Mouse (Mus musculus) frontal cortex, adult 2 months (tissue): ENCODE measurements around the gene Rbl1. TPM values are rescaled to one million over a fixed set of nuclear protein-coding genes. Genes with fewer than 3 reads are reported as not detected.

Source experiments
- DNase-seq, 2 experiments: peaks; one replicate each; pipeline ENCODE4 v3.0.0; 2022; ENCODE audit warnings: low spot score in 1 of 2; ENCODE audit errors: extremely low spot score in 1 of 2
- polyA plus RNA-seq: library from polyadenylated mRNA; depleted of rRNA; stranded (reverse); fragments of >200 nt; gene quantifications from 2 replicates; pipeline ENCODE4 v1.2.3, GENCODE M21; 2012

Rbl1 gene
- polyA plus RNA-seq, 1 experiment: 2.2 TPM

DNA sequence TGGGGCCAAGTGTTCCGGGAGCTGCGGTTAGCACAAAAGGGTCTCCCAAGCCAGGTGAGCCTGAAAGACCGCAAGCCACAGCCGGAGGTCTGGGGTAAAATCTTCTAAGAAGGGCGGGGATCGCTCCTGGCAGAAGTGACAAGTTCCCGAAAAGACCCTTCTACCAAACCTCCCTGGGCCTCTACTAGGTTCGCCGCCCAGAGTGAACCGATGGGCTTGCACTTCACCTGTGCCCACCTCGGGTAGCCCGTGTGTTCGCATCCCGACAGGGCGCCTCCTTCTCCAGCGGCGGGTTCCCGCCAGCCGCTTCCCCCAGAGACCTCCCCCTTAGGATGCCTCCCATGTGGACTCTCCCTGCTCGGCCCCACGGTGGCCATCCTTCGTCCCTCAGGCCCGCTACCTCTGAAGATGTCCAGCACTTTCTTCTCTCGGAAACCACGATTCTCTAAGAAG is 69.8 kb downstream of the Rbl1 start:
- no peak for DNase-seq

DNA sequence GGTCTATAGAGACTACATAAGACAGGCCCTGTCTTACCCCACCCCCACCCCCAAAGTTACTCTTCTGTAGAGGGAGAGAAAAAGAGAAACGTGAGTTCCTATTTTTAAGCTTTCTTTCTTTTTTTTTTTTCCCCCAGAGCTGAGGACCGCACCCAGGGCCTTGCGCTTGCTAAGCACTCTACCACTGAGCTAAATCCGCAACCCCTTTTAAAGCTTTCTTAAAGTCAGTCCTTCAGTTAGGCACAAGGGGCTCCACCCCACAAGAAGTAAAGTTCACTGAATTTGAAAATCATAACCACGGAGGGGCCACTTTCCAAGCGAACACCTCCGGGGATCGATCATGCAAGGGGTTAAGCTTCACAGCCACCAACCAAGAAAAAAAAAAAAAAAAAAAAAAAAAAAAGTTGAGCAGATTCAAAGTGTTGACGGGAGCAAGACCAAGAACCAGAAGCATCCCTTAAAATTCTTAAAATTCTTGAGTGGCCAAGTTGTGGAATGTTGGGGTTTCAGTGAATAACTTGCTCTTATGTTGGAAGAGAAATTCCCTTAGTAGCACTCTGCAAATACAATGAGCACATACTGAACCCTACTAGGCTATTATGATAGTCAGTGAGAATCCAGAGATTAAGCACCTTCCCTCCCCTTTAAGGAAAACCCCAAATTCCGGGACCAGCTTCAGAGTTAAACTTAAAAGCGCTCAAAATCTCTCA is 70.4 kb downstream of the Rbl1 start:
- DNase-seq: no peak

DNA sequence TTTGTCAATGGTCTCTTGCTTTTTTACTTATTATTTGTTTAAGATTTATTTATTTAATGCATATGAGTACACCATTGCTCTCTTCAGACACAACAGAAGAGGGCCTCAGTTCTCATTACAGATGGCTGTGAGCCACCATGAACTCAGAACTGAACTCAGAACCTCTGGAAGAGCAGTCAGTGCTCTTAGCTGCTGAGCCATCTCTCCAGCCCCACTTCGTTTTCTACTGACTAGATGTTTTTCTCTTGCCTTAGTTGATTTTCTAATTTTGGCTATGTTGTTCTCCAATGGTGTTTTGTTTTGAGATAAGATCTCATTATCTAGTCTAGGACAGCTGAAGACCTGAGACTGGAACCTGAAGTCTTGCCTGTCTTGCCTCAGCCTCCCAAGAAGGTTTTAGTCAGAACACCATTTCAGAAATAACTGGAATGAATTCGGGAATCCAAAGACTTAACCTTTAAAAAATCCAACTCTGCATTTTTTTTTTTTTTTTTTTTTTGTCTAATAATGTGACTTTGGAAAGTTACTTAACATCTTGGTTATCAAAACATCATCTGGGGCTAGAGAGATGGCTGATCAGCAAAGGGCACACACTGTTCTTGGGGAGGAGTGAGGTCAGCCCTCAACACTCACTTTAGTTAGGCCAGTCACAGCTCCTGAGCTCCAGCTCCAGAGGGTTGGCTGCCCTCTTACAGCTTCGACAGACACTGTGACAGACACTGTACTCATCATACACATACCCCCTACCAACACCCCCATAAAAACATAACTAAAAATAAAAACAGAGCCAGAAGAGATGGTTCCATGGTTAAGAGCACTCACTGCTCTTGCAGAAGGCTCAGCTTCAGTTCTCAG is 71.4 kb downstream of the Rbl1 start:
- DNase-seq: no peak

DNA sequence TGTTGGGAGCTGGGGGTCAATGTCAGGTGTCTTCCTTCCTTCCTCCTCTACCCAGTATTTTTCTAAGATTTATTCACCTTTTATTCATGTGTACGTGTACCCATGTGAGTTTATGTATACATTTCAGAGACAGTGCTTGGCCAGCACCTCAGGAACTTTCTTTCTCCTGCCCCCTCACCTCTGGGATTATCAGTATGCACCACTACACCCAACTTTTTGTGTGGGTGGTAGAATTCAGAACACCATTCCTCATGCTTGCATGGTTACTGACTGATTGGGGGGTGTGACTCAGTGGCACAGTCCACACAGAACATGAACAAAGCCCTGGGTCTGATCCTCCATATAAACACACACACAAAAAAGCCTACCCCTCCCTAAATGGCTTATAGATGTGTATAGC is 72.2 kb downstream of the Rbl1 start:
- no peak for DNase-seq

DNA sequence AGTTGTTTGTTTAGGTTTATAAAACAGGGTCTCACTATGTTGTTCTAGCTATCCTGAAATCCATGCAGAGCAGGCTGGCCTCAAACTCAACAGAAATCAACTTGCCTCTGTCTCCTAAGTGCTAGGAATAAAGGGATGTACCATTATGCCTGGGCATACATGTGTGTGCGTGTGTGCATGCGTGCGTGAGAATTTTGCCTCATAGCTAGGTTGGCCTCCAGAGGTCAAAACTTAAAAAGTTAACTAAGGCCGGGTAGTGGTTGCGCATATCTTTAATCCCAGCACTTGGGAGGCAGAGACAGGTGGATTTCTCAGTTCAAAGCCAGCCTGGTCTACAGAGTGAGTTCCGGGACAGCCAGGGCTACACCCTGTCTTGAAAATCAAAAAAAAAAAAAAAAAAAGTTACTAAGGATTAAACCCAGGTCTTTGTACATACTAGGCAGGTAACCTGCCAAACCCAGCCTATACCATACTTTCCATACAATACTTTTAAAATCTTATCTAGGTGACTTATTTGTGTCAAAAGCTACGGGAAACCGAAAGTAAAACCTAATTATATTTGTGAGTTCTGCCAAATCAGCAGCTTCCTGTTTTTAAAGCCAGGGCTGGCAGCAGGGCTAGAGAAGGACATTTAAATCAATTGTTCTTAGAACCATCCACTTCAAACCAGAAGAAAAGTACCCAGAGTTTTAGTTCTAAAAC is 73.4 kb downstream of the Rbl1 start:
- no peak for DNase-seq

DNA sequence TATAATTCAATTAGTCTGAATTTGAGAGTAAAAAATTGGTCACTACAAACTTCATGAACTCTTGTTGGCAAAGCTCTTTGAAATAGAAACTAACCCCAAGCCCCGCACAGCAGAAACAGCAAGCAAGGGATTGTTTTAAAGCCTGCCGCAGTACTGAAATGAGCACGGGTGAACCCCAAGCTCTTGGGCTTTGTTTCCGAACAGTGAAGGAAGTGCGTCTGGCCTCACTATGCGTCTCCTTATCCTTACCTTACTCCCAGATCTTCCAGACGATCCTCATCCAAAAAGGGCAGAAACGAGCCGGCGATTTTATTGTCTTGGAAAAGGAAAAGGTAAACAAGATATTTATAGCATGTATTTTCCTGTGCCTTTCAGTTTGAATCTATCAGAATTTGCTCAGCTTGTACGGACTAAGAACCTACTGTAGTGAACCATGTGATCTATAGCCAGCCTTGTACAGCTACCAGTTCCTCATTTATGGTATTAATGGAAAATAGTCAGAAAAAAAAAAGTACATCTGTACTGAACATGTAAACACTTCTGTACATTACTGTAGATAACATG is 74.7 kb downstream of the Rbl1 start:
- no peak for DNase-seq

DNA sequence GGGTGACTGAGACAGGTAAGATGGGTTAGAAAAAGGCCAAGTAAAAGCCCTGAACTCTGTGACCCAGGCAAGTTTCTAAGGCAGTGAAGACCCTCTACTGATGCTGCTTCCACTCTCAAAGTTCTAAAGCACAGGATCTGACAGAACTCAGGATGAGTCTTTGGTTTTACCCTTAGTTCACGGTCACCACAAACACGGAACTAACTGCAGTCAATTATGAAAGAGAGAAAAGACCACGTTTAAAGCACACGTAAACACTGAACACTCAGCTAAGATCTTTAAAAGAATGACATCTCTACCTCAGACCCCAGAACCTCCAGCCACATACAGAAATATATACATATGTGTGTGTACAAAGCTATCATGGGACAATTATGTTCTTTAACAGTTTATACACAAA is 75.2 kb downstream of the Rbl1 start:
- no peak for DNase-seq

DNA sequence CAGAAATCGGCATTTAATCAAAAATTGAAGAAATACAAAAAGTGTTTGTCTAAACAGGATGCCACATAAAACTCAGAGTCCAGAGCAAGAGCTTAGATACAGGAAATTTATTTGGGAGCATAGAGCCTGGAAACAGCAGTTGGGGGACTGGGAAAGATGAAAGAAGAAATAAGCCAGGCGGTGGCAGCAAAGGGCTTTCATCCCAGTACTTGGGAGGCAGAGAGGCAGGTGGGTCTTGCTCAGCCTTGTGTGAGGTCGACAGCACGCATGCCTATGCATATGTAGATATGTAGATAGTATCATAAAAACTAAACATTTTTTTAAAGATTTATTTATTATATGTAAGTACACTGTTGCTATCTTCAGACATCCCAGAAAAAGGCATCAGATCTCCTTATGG is 76.3 kb downstream of the Rbl1 start:
- peak in 1 of 2 experiments; percentile 37 for DNase-seq

- no peak for DNase-seq
Measured at GRCm38 (mm10) chr2:157127370-157127769, 77.0 kb downstream of the Rbl1 start.

- DNase-seq: no peak
Measured at GRCm38 (mm10) chr2:157125246-157125645, 79.1 kb downstream of the Rbl1 start.

DNA sequence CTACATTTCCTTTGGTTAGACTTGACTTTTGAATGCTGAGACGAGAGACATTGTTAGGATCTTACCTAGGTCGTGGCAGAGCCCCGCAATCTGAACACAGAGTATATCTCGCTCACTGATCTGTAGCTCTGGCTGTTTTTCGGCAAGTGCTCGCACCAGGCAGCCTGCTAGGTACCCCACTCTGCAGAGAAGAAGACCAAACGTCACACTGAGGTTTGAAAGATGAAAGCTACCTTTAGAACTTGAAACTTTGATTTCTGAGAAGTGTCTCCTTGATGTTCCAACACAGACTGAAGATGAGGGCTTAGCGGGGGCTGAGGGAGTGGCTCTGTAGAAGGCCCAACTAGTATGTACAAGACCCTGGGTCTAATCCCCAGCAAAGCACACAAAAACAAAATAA is 82.6 kb downstream of the Rbl1 start:
- no peak for DNase-seq

DNA sequence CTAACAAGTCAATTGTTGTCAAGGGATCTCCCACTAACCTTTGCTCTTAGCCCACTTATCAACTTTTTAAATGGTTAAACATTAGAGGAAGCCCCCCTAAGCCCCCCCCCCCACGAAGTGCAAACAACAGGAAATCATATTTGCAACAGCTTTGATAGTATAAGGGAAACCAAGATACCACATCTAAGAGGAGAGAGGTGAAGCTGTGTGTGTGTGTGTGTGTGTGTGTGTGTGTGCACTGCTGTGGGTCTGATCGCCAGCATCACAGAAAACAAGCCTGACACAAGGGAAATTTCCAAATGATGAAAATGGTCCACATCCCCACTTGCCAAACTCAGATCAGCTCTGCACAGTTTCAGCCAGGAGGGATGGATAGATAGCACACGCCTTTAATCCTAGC is 85.3 kb downstream of the Rbl1 start:
- no peak for DNase-seq

- DNase-seq: no peak
Measured at GRCm38 (mm10) chr2:157118556-157118955, 85.8 kb downstream of the Rbl1 start.

DNA sequence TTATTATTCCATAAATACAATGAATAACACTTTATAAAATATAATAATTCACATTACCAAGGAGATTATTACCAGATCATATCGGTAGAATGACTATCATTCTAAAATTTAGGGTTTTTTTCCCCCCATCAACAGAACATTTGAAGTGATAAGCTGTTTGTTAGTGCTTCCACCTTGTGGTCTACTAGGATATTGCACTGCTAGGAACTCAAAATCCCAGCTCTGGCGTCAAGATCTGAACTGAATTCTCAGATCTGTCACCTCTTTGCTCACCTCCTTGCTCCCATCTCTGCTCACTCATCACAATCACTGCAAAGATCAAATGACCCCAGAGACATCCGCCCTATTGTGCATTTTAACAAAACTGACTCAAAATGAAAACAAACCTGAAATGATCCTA is 87.4 kb downstream of the Rbl1 start:
- peak in 1 of 2 experiments; percentile 49 for DNase-seq

DNA sequence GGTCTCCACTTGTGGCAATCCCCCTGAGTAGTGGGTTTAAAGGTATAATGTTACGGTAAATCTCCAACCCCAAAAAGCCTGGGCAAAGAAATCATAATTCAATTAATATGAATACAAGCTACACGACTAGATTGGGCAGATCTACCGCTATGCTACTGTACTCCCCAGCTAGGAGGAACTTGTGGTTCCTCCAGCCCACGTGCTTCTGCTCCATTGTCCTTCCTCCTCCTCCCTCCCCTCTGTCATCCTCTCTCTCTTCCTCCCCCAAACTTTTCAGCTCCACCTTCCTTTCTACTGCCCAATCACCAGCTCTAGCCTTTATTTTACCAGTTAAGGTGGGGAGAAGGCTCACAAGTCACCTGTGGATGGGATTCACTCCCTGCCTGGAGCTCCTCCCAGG is 96.1 kb downstream of the Rbl1 start:
- DNase-seq: no peak

GRCm38 (mm10) chr2:157104454-157104853 is 99.9 kb downstream of the Rbl1 start:
- no peak for DNase-seq

GRCm38 (mm10) chr2:157102256-157102655 is 102.1 kb downstream of the Rbl1 start:
- no peak for DNase-seq

DNA sequence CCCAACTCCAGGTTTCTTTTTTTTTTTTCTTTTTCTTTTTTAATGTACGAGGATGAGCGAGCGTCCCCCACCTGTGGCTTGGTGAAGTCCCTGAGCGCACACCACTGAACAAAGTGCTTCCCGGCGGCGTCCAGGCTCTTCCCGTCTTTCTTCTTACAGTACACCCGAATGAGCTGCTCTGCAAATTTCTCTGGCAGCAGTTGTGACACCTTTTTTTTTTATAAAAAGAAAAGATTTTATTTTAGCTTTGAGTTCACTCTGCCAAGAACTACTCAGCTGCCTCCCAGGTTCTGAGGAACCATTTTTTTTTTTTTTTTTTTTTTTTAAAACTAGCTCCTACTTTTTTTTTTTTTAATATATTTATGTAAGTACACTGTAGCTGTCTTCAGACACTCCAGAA is 102.7 kb downstream of the Rbl1 start:
- DNase-seq: no peak

- DNase-seq: no peak
Measured at GRCm38 (mm10) chr2:157100319-157100605, 104.1 kb downstream of the Rbl1 start.

GRCm38 (mm10) chr2:157099532-157100318 is 104.6 kb downstream of the Rbl1 start:
- DNase-seq: no peak
